Mouse (Mus musculus): Measurements from ENCODE around the gene Osbp. TPM values are rescaled to one million over a fixed set of nuclear protein-coding genes. Genes with fewer than 3 reads are reported as not detected.
"Not testable (repeated sequence)": the region's sequence is repeated elsewhere in the genome, so short reads cannot be mapped to it uniquely, and the experiment has no call there.

Gene Osbp
- polyA plus RNA-seq, 1 experiment from 2014 or later = 5.8 TPM

DNA sequence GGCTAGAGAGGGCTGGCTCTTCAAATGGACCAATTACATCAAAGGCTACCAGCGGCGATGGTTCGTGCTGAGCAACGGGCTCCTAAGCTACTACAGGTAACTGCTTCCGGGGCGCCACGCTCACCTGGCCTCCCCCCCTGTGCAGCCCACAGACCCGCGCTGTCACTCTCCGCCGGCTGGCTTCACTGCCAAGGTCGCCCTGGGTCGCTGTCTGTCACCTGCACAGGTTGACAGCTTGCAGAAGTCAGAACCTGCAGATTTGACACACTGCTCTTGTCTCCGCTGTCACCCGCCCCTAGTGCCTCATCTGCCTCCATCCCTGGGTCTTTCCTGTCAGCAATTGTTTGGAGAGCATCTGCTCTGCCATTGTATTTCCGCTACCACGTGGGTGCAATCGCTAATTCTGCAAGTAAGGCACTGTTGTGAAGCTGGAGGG is 478 bp downstream of the Osbp start:
- H3K36me3 ChIP-seq = peaks cover 13% of the 10 kb centered on the region
- no peaks in the 10 kb centered on the region for H3K27me3 ChIP-seq (ENCODE audit: insufficient read depth, poor library complexity, severe bottlenecking)
- H3K9me3 ChIP-seq = no peaks in the 10 kb centered on the region
- H3K27ac ChIP-seq = peak overlapping the region; percentile 93
- peaks cover 32% of the 10 kb centered on the region for H3K4me1 ChIP-seq
- 1% methylated on average over 18 of the region's 18 CpGs for WGBS
- DNase-seq (ENCODE audit: low spot score) = no peak
- peak overlapping the region; percentile 90 for H3K4me3 ChIP-seq

DNA sequence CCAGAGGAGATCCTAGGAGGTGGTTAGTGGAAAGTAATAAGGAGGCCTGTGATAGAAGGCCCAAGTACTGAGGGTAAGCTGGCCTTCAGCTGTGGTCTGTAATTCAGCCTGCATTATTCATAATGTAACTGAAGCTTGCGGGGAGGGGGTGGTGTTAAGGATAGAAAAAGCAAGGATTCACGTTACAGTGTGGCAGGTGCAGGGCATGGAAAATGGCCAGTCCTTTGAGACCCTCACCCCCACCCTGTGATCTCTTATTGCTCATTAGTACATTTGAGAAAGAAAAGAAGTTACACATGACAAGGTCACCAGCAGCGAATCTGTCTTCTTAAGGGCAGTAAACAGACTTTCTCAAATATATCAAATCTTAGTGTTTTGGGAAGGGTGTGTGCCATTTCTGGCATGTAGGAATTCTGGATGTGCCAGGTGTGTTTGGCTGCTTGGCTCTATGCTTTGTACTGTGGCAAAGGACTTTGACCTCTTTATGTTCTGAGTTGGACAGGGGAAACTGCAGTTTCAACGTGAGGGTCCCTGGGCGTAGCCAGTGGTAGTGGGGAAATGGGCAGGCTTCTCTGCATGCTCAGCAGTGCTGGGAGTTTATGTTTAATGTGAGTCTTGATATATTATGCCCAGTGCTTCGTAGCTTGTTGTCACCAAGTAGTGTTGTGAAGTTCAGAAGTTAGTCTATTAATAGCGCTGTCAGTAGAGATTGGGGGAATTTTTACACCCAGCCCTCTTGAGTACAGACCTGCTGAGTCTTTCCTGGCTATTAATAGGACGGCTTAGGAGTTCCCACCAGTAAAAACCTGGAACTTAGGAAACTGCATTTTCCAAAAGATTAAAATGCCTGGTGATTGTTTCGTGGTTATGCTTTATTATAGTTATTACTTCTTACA is 3.7 kb downstream of the Osbp start:
- peak overlapping the region; percentile 78 for H3K27ac ChIP-seq

GRCm38 (mm10) chr19:11973511-11974222 is 7.9 kb downstream of the Osbp start:
- H3K9me3 ChIP-seq = no peaks in the 10 kb centered on the region
- DNase-seq (ENCODE audit: low spot score) = no peak
- peaks cover 86% of the 10 kb centered on the region for H3K36me3 ChIP-seq
- peaks cover 24% of the 10 kb centered on the region for H3K4me1 ChIP-seq
- 89% methylated on average over 13 of the region's 13 CpGs for WGBS
- H3K4me3 ChIP-seq = no peak overlapping the region
- no peak overlapping the region for H3K27ac ChIP-seq
- no peaks in the 10 kb centered on the region for H3K27me3 ChIP-seq (ENCODE audit: insufficient read depth, poor library complexity, severe bottlenecking)

More for the DNA sequence above, 3.7 kb downstream of the Osbp start:
- Histone ChIP-seq H3K9me3 (no peaks in the 10 kb centered on the region), H3K27me3 (ENCODE audit: insufficient read depth, poor library complexity, severe bottlenecking) (no peaks in the 10 kb centered on the region), H3K4me1 (peaks cover 36% of the 10 kb centered on the region), H3K36me3 (peaks cover 44% of the 10 kb centered on the region), H3K4me3 (peak overlapping the region; percentile 40)
- 51% methylated on average over 9 of the region's 9 CpGs for WGBS
- DNase-seq (ENCODE audit: low spot score) = no peak

DNA sequence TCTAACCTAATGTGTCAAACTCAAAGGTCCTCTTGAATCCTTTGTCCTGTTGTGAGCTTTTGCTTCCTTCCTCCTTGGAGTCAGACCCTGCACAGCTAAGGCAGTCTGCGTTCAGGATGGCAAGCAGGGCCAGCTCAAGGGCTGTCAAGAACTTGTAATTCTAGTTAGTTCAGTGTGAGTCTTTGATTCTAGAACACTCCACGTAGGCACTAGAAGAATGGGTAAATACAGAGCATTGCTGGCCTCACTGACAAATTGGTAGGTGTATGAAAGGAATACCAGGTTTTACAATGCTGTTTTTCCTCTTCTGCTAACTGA is 8.4 kb downstream of the Osbp start:
- H3K9me3 ChIP-seq = no peaks in the 10 kb centered on the region
- peaks cover 87% of the 10 kb centered on the region for H3K36me3 ChIP-seq
- H3K27me3 ChIP-seq (ENCODE audit: insufficient read depth, poor library complexity, severe bottlenecking) = no peaks in the 10 kb centered on the region
- DNase-seq (ENCODE audit: low spot score) = no peak
- H3K4me1 ChIP-seq = peaks cover 19% of the 10 kb centered on the region
- WGBS = 90% methylated on average over 2 of the region's 2 CpGs
- no peak overlapping the region for H3K4me3 ChIP-seq
- H3K27ac ChIP-seq = no peak overlapping the region

DNA sequence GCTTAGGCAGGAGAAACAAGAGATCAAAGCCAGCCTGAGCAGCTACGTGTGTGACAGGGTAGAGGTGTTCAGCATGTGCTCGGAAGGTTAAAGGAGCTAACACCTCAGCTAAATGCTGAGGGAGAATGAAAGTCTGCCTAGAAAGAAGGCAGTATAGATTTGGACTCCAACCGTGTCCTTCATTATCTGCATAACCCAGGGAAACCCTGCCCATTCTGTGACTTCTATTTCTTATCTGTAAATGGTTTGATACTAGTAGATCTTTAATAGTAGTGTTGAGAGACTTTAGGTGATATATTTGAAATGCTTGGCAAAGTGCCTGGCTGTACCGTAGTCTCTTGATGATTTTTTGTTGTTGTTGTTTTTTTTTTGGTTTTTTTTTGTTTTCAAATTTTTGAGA is 9.9 kb downstream of the Osbp start:
- no peak overlapping the region for H3K4me3 ChIP-seq
- no peaks in the 10 kb centered on the region for H3K27me3 ChIP-seq (ENCODE audit: insufficient read depth, poor library complexity, severe bottlenecking)
- H3K36me3 ChIP-seq = peaks cover 99% of the 10 kb centered on the region
- peaks cover 12% of the 10 kb centered on the region; the same call in 1 of the 2 replicates for H3K4me1 ChIP-seq
- H3K27ac ChIP-seq = no peak overlapping the region
- 75% methylated on average over 4 of the region's 4 CpGs for WGBS
- no peaks in the 10 kb centered on the region for H3K9me3 ChIP-seq
- DNase-seq (ENCODE audit: low spot score) = no peak

DNA sequence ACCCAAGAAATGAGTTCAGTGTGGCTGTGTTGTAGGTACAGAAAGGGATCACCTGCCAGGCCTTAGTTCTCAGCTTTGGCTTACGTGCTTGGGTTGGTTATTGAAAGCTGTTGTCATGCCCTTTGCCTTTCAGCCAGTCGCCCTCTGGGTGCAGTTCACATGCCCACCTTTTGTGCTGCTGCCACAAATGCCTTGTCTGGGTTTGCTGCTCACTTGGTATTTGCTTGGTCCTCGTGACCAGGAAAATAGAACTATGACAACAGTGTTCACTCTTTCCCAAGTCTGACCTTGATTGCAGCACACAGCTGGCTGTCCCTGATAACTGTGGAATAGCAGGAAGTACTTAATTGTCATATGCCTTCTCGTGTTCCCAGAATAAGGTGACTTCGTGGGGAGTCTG is 11.6 kb downstream of the Osbp start:
- H3K27ac ChIP-seq = no peak overlapping the region
- no peaks in the 10 kb centered on the region for H3K9me3 ChIP-seq
- no peaks in the 10 kb centered on the region for H3K27me3 ChIP-seq (ENCODE audit: insufficient read depth, poor library complexity, severe bottlenecking)
- H3K4me3 ChIP-seq = no peak overlapping the region
- H3K36me3 ChIP-seq = peaks cover 99% of the 10 kb centered on the region
- peaks cover 10% of the 10 kb centered on the region; the same call in 1 of the 2 replicates for H3K4me1 ChIP-seq
- WGBS = 74% methylated on average over 5 of the region's 5 CpGs
- no peak for DNase-seq (ENCODE audit: low spot score)

DNA sequence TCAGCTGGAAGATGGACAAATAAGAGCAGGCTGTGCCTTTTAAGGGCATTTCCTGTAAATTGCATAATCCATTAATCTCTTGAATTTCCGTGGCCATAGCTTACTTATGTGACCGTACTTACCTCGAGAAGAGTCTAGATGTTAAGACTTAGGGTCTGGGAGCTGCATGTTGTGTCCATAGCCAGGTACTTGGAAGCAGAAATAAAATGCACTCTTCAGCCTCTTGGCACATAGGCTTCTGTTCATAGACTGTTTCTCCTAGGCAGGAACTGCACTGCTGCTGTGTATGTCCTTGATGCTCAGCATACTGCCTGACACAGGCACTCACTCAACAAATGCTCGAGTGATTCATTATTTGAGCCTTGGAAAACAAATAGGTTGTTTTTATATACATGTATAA is 14.7 kb downstream of the Osbp start:
- no peaks in the 10 kb centered on the region for H3K27me3 ChIP-seq (ENCODE audit: insufficient read depth, poor library complexity, severe bottlenecking)
- H3K9me3 ChIP-seq = no peaks in the 10 kb centered on the region
- no peak for DNase-seq (ENCODE audit: low spot score)
- no peak overlapping the region for H3K27ac ChIP-seq
- H3K4me3 ChIP-seq = no peak overlapping the region
- 90% methylated on average over 4 of the region's 4 CpGs for WGBS
- H3K4me1 ChIP-seq = peaks cover 6% of the 10 kb centered on the region; the same call in 1 of the 2 replicates
- peaks cover 95% of the 10 kb centered on the region for H3K36me3 ChIP-seq

- H3K36me3 ChIP-seq = peaks cover 94% of the 10 kb centered on the region
- not testable (repeated sequence) for H3K27me3 ChIP-seq (ENCODE audit: insufficient read depth, poor library complexity, severe bottlenecking); H3K4me3 ChIP-seq; H3K9me3 ChIP-seq; H3K4me1 ChIP-seq; DNase-seq (ENCODE audit: low spot score); H3K27ac ChIP-seq
- WGBS = 83% methylated on average over 5 of the region's 5 CpGs
Observed at GRCm38 (mm10) chr19:11984614-11985013, 18.9 kb downstream of the Osbp start.

- Histone ChIP-seq H3K4me1 (no peaks in the 10 kb centered on the region), H3K9me3 (no peaks in the 10 kb centered on the region), H3K36me3 (peaks cover 92% of the 10 kb centered on the region), H3K27me3 (ENCODE audit: insufficient read depth, poor library complexity, severe bottlenecking) (no peaks in the 10 kb centered on the region), H3K4me3 (no peak overlapping the region), H3K27ac (no peak overlapping the region)
- no peak for DNase-seq (ENCODE audit: low spot score)
- WGBS = 87% methylated on average over 3 of the region's 3 CpGs
Observed at GRCm38 (mm10) chr19:11987841-11988240, 22.1 kb downstream of the Osbp start.

DNA sequence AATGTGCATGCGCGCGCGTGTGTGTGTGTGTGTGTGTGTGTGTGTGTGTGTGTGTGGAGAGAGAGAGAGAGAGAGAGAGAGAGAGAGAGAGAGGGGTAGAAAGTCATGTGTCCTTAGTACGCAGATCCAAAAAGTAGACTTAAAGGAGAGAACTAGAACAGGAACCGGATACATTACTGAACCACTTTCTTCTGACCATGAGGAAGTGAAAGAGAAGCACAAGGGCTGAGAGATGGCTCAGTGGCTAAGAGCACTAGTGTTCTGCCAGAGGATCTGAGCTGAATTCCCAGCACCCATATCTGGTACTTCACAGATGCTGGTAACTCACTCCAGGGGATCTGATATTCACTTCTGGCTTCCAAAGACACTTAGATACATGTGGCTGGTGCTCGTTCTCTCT is 23.6 kb downstream of the Osbp start:
- no peaks in the 10 kb centered on the region for H3K4me1 ChIP-seq
- H3K9me3 ChIP-seq = no peaks in the 10 kb centered on the region
- no peak for DNase-seq (ENCODE audit: low spot score)
- no peaks in the 10 kb centered on the region for H3K27me3 ChIP-seq (ENCODE audit: insufficient read depth, poor library complexity, severe bottlenecking)
- H3K36me3 ChIP-seq = peaks cover 89% of the 10 kb centered on the region
- 96% methylated on average over 7 of the region's 7 CpGs for WGBS
- no peak overlapping the region for H3K27ac ChIP-seq
- no peak overlapping the region for H3K4me3 ChIP-seq

GRCm38 (mm10) chr19:11992034-11992433 is 26.3 kb downstream of the Osbp start:
- Histone ChIP-seq H3K27ac (no peak overlapping the region), H3K36me3 (peaks cover 76% of the 10 kb centered on the region)
- 92% methylated on average over 9 of the region's 9 CpGs for WGBS

GRCm38 (mm10) chr19:11992441-11993029 is 26.8 kb downstream of the Osbp start:
- Histone ChIP-seq H3K9me3 (no peaks in the 10 kb centered on the region), H3K27ac (no peak overlapping the region), H3K36me3 (peaks cover 73% of the 10 kb centered on the region), H3K4me3 (no peak overlapping the region), H3K4me1 (0 out of 2 replicates have a peak, but pooled peaks cover 4% of the 10 kb centered on the region), H3K27me3 (ENCODE audit: insufficient read depth, poor library complexity, severe bottlenecking) (no peaks in the 10 kb centered on the region)
- 87% methylated on average over 10 of the region's 10 CpGs for WGBS
- no peak for DNase-seq (ENCODE audit: low spot score)

More at GRCm38 (mm10) chr19:11992034-11992433, 26.3 kb downstream of the Osbp start:
- Histone ChIP-seq H3K4me3 (no peak overlapping the region), H3K4me1 (0 out of 2 replicates have a peak, but pooled peaks cover 4% of the 10 kb centered on the region), H3K27me3 (ENCODE audit: insufficient read depth, poor library complexity, severe bottlenecking) (no peaks in the 10 kb centered on the region), H3K9me3 (no peaks in the 10 kb centered on the region)
- DNase-seq (ENCODE audit: low spot score) = no peak

All from heart, embryonic 10.5 days (tissue).